Mouse (Mus musculus): ENCODE data around the gene 9430007A20Rik. TPM values are rescaled to one million over a fixed set of nuclear protein-coding genes. Genes with fewer than 3 reads are reported as not detected.
"Not testable (repeated sequence)": the region's sequence is repeated elsewhere in the genome, so short reads cannot be mapped to it uniquely, and the experiment has no call there.

9430007A20Rik gene
- total RNA-seq (2015) = not detected in 2 replicates
- not detected in 2 replicates for total RNA-seq (2017)

DNA sequence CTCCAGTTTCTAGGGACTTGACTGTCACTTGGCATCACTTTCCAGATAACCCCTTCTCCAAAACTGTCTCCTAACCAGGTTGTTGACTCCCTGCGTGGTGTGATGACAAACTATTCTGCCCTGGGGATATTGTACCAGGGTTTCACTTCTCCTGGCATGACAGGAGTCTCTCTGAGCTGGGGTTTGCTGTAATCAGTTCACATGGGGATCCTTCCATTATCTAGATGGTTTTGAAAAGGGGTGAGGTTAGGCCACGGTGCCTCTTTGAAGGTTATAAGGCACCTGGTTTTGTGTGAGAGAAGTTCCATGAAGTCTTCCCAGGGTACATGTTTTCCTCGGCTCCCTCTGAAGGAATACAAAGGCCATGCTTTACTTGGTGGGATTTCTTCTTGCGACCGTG, at the start of gene 9430007A20Rik:
TSS of gene 9430007A20Rik (plus strand) at position 301 of the 400 bp plus-strand sequence.
- no peak for ATAC-seq (replicated peaks; ENCODE audit: poor library complexity)

DNA sequence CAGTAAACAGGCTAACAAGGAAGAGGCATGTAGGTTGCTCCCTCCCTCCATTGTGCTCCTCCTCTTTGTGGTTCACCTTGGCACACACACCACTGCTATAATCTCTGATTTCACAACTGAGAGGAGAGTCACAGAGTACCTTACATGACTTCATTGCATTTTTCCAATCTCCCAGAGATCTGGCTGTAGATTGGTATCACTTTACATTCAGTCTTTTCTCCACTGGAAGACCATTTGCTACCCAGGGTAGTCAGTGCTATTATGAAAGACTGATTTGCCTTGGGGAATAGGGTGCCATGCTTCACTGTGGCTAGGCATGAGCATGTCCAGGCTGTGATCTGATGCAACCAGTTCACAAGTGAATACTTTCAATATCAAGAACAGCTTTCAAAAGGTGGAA, 26.3 kb upstream of the 9430007A20Rik start:
- no peak for ATAC-seq (replicated peaks; ENCODE audit: poor library complexity)

DNA sequence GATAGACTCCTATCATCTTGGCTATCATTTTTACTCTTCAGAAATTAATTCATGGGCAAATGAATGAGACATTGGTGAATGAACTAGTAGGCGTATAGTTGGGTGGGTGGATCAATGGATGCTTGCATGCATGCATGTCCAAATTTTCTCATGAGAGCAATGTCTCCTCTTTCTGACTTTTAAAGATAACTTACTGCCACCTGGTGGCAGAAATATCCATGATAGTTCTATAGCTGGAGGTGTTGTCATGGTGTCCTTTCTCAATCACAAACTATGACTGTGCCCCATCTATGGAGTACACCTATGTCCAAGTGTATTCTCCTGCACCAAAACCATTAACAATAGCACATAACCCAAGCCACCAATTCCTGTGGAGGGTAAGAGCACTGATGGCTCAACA, 13.1 kb upstream of the 9430007A20Rik start:
- peak; percentile 52; the same call in 1 of the 2 replicates for ATAC-seq (replicated peaks; ENCODE audit: poor library complexity)

DNA sequence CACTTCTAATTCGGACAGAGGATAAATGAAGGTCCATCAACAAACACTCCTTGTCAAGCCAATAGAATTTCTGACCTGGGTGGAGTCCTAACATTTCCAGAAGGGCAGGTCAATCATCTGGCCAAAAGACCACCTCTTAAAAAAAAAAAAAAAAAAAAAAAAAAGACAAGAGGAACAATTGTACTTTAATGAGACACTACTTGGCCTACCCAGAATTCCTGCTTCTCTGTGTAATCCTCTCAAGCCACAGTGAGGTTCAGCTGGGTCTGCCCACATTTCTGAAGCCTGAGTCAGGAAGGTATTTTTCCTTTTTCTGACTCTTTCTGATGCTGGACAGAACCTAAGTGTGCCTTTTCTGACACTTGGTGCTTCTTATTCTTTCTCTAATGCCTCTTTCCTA, 25.1 kb downstream of the 9430007A20Rik start:
- no peak for ATAC-seq (replicated peaks; ENCODE audit: poor library complexity)

DNA sequence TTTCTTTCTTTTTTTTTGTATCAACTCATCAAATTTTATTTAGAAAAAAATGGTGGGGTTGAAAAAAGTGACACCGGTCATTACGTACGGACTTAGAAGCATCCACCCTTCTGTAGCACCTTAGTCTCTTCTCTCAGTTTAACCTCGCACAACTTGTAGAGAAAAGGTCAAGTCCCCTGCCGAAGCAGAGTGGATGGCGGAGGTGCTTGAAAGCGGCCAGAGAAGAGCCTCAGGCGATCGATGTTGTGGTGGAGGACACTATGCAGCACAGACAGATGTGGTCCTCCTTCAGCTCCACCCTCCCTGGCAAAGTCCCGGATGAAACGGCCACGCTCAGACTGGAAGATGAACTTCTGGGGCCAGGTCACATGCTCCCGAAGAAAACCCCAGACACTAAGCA, 25.7 kb downstream of the 9430007A20Rik start:
- ATAC-seq (replicated peaks; ENCODE audit: poor library complexity) = not testable (repeated sequence)

DNA sequence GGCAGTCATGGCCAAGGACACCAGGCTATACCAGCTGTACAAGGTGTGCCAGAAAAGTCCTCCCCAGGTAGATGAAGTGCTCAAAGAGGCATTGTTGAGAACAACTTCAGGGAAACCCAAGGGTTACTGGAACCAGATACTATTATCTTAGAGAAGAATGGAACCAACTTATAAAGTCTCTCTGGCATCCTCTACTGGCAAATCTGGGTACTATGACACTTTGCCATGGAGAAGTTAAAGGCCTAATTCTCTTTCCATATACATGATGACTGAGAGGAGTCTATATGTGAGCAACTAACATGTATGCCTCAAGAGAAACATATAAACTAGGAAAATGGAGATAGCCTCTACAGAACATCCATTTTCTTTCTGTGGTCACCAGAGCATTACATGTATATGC, 31.5 kb downstream of the 9430007A20Rik start:
- ATAC-seq (replicated peaks; ENCODE audit: poor library complexity) = 0 out of 2 replicates have a peak, but pooled peaks have one; percentile 23

DNA sequence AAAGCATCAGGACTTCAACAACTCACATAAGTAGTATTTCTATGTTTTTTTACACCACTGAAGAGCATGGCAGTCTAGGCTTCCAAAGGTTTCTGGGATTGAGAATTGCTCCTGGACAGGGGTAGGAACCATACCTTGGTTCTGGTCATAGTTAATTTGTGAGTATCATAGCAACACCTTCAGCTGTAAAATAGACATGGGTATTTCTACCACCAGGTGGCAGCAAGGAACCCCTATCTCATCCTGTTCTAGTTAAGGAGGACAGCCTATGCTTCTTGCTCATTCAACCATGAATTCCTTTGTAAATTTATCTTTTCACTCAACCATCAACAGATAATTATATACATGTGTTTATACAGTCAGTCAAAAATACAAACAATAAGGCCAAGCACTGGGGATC, 40.2 kb downstream of the 9430007A20Rik start:
- ATAC-seq (replicated peaks; ENCODE audit: poor library complexity) = peak; percentile 76

DNA sequence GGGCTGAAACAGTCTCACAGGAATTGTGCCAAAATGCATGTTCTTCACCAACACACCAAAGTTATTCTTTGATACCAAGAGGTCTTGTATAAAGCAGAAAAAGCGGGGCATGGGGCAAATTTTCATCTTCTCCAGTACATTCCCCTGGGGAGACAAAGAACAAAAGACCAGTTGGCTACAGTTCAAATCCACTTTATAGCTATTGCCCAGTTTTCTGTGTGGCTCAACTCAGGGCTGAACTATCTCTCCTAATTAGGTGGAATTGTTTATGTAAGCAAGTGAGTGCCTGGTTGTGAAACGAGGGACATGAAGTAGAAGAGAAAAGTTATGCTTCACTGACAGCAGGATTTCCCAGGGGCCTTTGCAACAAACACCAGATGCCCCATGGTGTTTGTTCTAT, 41.6 kb downstream of the 9430007A20Rik start:
- ATAC-seq (replicated peaks; ENCODE audit: poor library complexity) = no peak

DNA sequence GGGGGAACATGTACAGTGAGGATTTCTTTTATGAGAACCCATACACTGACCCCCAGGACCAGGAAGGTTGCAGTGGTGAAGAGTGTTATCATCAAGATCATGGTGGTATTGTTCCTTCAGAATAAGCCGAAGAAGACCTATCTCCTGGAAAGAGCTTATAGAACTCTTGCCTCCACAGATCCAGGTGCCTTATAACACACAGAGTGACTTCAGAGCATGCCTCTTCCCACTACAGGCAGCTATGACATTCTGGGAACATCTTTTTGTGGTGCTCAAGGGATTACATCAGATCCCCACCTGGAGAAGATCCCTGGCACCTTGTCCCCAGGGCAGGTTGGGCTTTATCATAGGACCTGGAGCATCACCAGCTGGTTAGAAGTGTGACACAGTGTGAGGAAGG, 45.4 kb downstream of the 9430007A20Rik start, which contains the start of gene Gm13124:
TSS of gene Gm13124 (minus strand) at position 101 of the 400 bp plus-strand sequence.
- no peak for ATAC-seq (replicated peaks; ENCODE audit: poor library complexity)

DNA sequence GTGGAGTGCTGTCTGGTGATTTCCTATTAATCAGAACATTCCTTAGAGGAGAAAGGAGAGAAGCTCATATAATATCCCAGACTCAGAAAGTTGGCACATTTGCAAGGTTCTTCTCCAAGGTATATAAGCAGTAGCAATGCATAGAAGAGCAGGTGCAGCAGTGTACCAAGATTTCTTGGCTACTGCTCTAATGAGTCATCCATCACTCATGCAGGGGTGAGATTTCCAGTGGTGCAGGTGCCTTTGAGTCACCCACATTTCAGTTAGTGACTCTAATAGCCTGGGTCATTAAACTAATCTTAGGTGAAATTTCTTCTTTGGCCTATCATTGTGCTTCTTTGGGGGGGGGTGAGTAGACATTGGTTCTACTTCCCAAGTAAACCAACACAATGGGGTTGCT, 48.1 kb downstream of the 9430007A20Rik start:
- ATAC-seq (replicated peaks; ENCODE audit: poor library complexity) = no peak

Other genes with a start within 250 kb of the 9430007A20Rik start
- not detected in 2 replicates for gene Pramel5, start 239.3 kb upstream of the 9430007A20Rik start, total RNA-seq (2015)
- gene Pramel5, start 239.3 kb upstream of the 9430007A20Rik start, total RNA-seq (2017) = not detected in 2 replicates
- gene Gm13128, start 189.6 kb upstream of the 9430007A20Rik start, total RNA-seq (2015) = not detected in 2 replicates
- gene Gm13128, start 189.6 kb upstream of the 9430007A20Rik start, total RNA-seq (2017) = not detected in 2 replicates
- not detected in 2 replicates for gene Gm13119, start 161.9 kb upstream of the 9430007A20Rik start, total RNA-seq (2015)
- not detected in 2 replicates for gene Gm13119, start 161.9 kb upstream of the 9430007A20Rik start, total RNA-seq (2017)
- gene Pramef20, start 141.9 kb upstream of the 9430007A20Rik start, total RNA-seq (2015) = not detected in 2 replicates
- gene Pramef20, start 141.9 kb upstream of the 9430007A20Rik start, total RNA-seq (2017) = not detected in 2 replicates
- not detected in 2 replicates for gene Pramef12, start 111.4 kb upstream of the 9430007A20Rik start, total RNA-seq (2015)
- gene Pramef12, start 111.4 kb upstream of the 9430007A20Rik start, total RNA-seq (2017) = not detected in 2 replicates
- not detected in 2 replicates for gene 1700012P22Rik, start 81.0 kb upstream of the 9430007A20Rik start, total RNA-seq (2015)
- not detected in 2 replicates for gene 1700012P22Rik, start 81.0 kb upstream of the 9430007A20Rik start, total RNA-seq (2017)
- gene Gm9944, start 66.5 kb upstream of the 9430007A20Rik start, total RNA-seq (2015) = not detected in 2 replicates
- gene Gm9944, start 66.5 kb upstream of the 9430007A20Rik start, total RNA-seq (2017) = not detected in 2 replicates
- gene Aadacl3, start 56.1 kb upstream of the 9430007A20Rik start, total RNA-seq (2015) = not detected in 2 replicates
- gene Aadacl3, start 56.1 kb upstream of the 9430007A20Rik start, total RNA-seq (2017) = not detected in 2 replicates
- not detected in 2 replicates for gene Gm13124, start 45.3 kb downstream of the 9430007A20Rik start, total RNA-seq (2015)
- gene Gm13124, start 45.3 kb downstream of the 9430007A20Rik start, total RNA-seq (2017) = not detected in 2 replicates
- not detected in 2 replicates for gene Aadacl4, start 93.9 kb downstream of the 9430007A20Rik start, total RNA-seq (2015)
- gene Aadacl4, start 93.9 kb downstream of the 9430007A20Rik start, total RNA-seq (2017) = not detected in 2 replicates
- not detected in 2 replicates for gene Gm436, start 166.5 kb downstream of the 9430007A20Rik start, total RNA-seq (2015)
- not detected in 2 replicates for gene Gm436, start 166.5 kb downstream of the 9430007A20Rik start, total RNA-seq (2017)
- not detected in 2 replicates for gene Gm13178, start 201.6 kb downstream of the 9430007A20Rik start, total RNA-seq (2015)
- not detected in 2 replicates for gene Gm13178, start 201.6 kb downstream of the 9430007A20Rik start, total RNA-seq (2017)